ENCODE assay signal across 8 mouse cellular contexts in the genomic region with DNA sequence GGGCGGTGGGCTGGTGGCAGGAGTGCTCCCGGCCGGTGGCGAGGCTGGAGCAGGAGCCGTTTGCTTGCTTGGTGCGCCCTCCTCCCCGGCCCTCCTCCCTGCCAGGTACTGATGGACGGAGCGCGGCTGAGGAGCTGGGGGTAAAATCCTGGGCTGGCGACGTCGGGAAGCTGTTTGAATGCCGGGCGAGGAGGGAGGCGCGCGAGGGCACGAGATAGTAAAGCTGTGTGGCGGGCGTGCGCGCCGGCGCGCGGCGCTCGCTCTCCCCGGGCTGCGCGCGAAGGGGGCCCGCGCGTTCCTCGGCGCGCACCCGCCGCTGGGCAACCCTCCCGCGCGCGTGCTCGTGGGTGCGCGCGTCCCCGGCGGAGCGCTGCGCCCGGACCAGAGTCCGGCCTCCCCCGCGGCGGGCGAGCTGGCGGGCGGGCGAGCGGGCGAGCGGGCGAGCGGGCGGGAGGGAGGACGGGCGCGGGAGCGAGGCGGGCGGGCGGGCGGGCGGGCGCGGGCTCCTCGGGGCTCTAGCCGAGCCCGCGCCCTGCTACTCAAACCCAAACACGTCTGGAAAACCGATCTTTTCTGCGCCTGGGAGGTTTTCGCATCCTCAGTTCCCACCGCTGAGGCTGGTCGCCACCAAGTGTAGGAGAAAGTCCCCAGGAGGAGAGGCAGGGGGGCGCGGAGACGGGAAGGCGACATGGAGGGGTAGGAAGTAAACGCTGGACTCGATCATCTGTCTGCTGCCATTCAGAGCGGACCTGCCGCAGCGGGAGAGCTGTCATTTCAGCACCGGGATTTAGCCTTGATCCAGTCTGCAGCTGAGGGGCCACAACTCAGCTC. TPM values are rescaled to one million over a fixed set of nuclear protein-coding genes. Genes with fewer than 3 reads are reported as not detected.
DNase-seq lines count a peak whose midpoint lies in the region; ATAC-seq and TF ChIP-seq lines count a peak whose summit lies in the region.

No protein-coding gene starts in this region.

- no peaks in the 10 kb centered on the region for H3K9me3 ChIP-seq in lung, embryonic 15.5 days
- no peaks in the 10 kb centered on the region for H3K9me3 ChIP-seq in heart, postnatal 0 days (replicated peaks; ENCODE audit: control insufficient read depth, low read length)
- H3K9me3 ChIP-seq in midbrain, embryonic 10.5 days (replicated peaks), result no peaks in the 10 kb centered on the region
- H3K9me3 ChIP-seq in stomach, embryonic 14.5 days (ENCODE audit: control insufficient read depth, low read depth, low read length), result no peaks in the 10 kb centered on the region

- 2% methylated on average over 22 of the region's 99 CpGs for WGBS in lung, embryonic 15.5 days
- WGBS in heart, postnatal 0 days, result 1% methylated on average over 54 of the region's 99 CpGs
- WGBS in midbrain, embryonic 10.5 days, result 4% methylated on average over 93 of the region's 99 CpGs
- under 1% methylated on average over 42 of the region's 99 CpGs for WGBS in stomach, embryonic 14.5 days

- peak; percentile 73; the same call in 1 of the 2 replicates for ATAC-seq in lung, embryonic 15.5 days (ENCODE audit: borderline replicate concordance, extremely low read depth, low FRiP score, low TSS enrichment)
- ATAC-seq in heart, postnatal 0 days (ENCODE audit: insufficient read depth, low read depth), result no peak
- ATAC-seq in stomach, embryonic 14.5 days (ENCODE audit: insufficient number of reproducible peaks, insufficient read depth, low FRiP score, low read depth), result peak; percentile 78; the same call in 1 of the 2 replicates

- no peaks in the 10 kb centered on the region for H3K36me3 ChIP-seq in lung, embryonic 15.5 days
- H3K36me3 ChIP-seq in heart, postnatal 0 days (replicated peaks; ENCODE audit: control insufficient read depth, insufficient read depth, low read length), result no peaks in the 10 kb centered on the region
- H3K36me3 ChIP-seq in midbrain, embryonic 10.5 days, result no peaks in the 10 kb centered on the region
- H3K36me3 ChIP-seq in stomach, embryonic 14.5 days (ENCODE audit: control insufficient read depth, insufficient read depth, low read length), result no peaks in the 10 kb centered on the region

- peak overlapping the region; percentile 78 for H3K4me2 ChIP-seq in lung, embryonic 15.5 days
- H3K4me2 ChIP-seq in heart, postnatal 0 days (ENCODE audit: low read depth, low read length), result peak overlapping the region; percentile 91
- H3K4me2 ChIP-seq in stomach, embryonic 14.5 days (replicated peaks; ENCODE audit: low read depth, low read length), result peak overlapping the region; percentile 88

- H3K4me1 ChIP-seq in lung, embryonic 15.5 days, result no peaks in the 10 kb centered on the region
- peaks cover 5% of the 10 kb centered on the region; the same call in 1 of the 2 replicates for H3K4me1 ChIP-seq in heart, postnatal 0 days (ENCODE audit: control insufficient read depth, insufficient read depth)
- peaks cover 57% of the 10 kb centered on the region for H3K4me1 ChIP-seq in midbrain, embryonic 10.5 days
- H3K4me1 ChIP-seq in stomach, embryonic 14.5 days (ENCODE audit: control insufficient read depth, insufficient read depth, low read length), result no peaks in the 10 kb centered on the region

- H3K27me3 ChIP-seq in lung, embryonic 15.5 days, result peaks cover 54% of the 10 kb centered on the region
- peaks cover 37% of the 10 kb centered on the region for H3K27me3 ChIP-seq in heart, postnatal 0 days (ENCODE audit: control insufficient read depth, insufficient read depth, low read length)
- H3K27me3 ChIP-seq in midbrain, embryonic 10.5 days (ENCODE audit: low read depth, poor library complexity, severe bottlenecking), result no peaks in the 10 kb centered on the region
- H3K27me3 ChIP-seq in stomach, embryonic 14.5 days (ENCODE audit: control insufficient read depth, insufficient read depth, low read length), result peaks cover 5% of the 10 kb centered on the region; the same call in 1 of the 2 replicates

- H3K9ac ChIP-seq in lung, embryonic 15.5 days, result no peak overlapping the region
- 0 out of 2 replicates have a peak overlapping the region, but pooled peaks have one; percentile 15 for H3K9ac ChIP-seq in heart, postnatal 0 days (replicated peaks; ENCODE audit: low read depth, low read length)
- H3K9ac ChIP-seq in stomach, embryonic 14.5 days (replicated peaks; ENCODE audit: low read depth, low read length), result no peak overlapping the region; the same call in 1 of the 2 replicates

- no peak for DNase-seq in lung, postnatal 25 days (ENCODE audit: low spot score)
- DNase-seq in embryo, embryonic 11 days, result peak; percentile 88
- no peak for DNase-seq in heart, postnatal 0 days (ENCODE audit: low spot score)
- DNase-seq in layer of hippocampus, adult 8-10 months (ENCODE audit: low spot score in 2 of 2), result peak; percentile 63 to 75
- DNase-seq in midbrain, embryonic 10.5 days (ENCODE audit: low spot score), result peak; percentile 84
- no peak for DNase-seq in c-Kit-positive CD71-positive TER-119-positive erythroid progenitor cells, embryonic 14.5 days (ENCODE audit: low spot score)

- H3K4me3 ChIP-seq in lung, embryonic 15.5 days, result peak overlapping the region; percentile 50
- peak overlapping the region; percentile 51 for H3K4me3 ChIP-seq in heart, postnatal 0 days (ENCODE audit: low read depth, low read length)
- H3K4me3 ChIP-seq in midbrain, embryonic 10.5 days, result peak overlapping the region; percentile 72
- H3K4me3 ChIP-seq in stomach, embryonic 14.5 days (ENCODE audit: low read depth, low read length), result peak overlapping the region; percentile 54

- H3K27ac ChIP-seq in lung, embryonic 15.5 days, result no peak overlapping the region
- H3K27ac ChIP-seq in heart, postnatal 0 days (ENCODE audit: low read depth), result no peak overlapping the region
- H3K27ac ChIP-seq in midbrain, embryonic 10.5 days (replicated peaks), result peak overlapping the region; percentile 92
- H3K27ac ChIP-seq in stomach, embryonic 14.5 days (ENCODE audit: low read length), result no peak overlapping the region

- no peak for TF ChIP-seq EP300 in heart, postnatal 0 days (IDR thresholded peaks at IDR 0.05; ENCODE audit: low read depth)

- TF ChIP-seq CTCF in heart, postnatal 0 days (IDR thresholded peaks at IDR 0.05; ENCODE audit: low read depth), result no peak

RNA-seq across cellular contexts. Expression of gene Adgrb3, which starts 0.6 kb away (rescaled TPM):
- 0.41 and 0.42 TPM in 2 replicates for polyA plus RNA-seq in lung, embryonic 15.5 days (2015; fragmentation: Nextera tagmentation; extraction: Ambion mirVana)
- 2.9 TPM in 1 of 2 replicates, not detected in the other for total RNA-seq in heart, postnatal 0 days (2014; rRNA removed; ENCODE audit: low replicate concordance)
- polyA plus RNA-seq in heart, postnatal 0 days (2015; fragmentation: Nextera tagmentation; extraction: Ambion mirVana), result 0.07 and 0.10 TPM in 2 replicates
- total RNA-seq in layer of hippocampus, adult 8-10 months (2022), result 100 to 1,000 TPM; 101 to 114 (median 108) TPM
- 3.7 and 7.9 TPM in 2 replicates for polyA plus RNA-seq in midbrain, embryonic 10.5 days (2016; fragmentation: Nextera tagmentation; extraction: Ambion mirVana)
- polyA plus RNA-seq in stomach, embryonic 14.5 days (2014; fragmentation: Nextera tagmentation; extraction: Ambion mirVana), result 5.6 and 6.9 TPM in 2 replicates

Comparison
In these comparisons a context has a peak if more than half of its experiments do, and no peak if none do; other contexts are left out.
1. DNase-seq: peak in embryo, embryonic 11 days (single experiment), layer of hippocampus, adult 8-10 months (2 of 2) and midbrain, embryonic 10.5 days (single experiment); none in lung, postnatal 25 days (single experiment), heart, postnatal 0 days (single experiment) and c-Kit-positive CD71-positive TER-119-positive erythroid progenitor cells, embryonic 14.5 days (single experiment).
2. Peak in every context shown above with its lines, with median percentiles within 50 percentile points of each other: H3K4me2 ChIP-seq and H3K4me3 ChIP-seq.